18 mouse cellular contexts compared by ENCODE assay signal in genomic region chr12:62768930-62769329, GRCm38 (mm10).
DNase-seq lines count a peak whose midpoint lies in the region; ATAC-seq lines count a peak whose summit lies in the region.
"Had no signal": no experiment of that assay in that cellular context is flagged by ENCODE, and none has a peak within 500 bp of the region (broad histone marks: within the 10 kb centered on the region; RNA-seq: fewer than 3 reads in every experiment).

No protein-coding gene starts in this region.

- no peaks in the 10 kb centered on the region for H3K36me3 ChIP-seq in forebrain, embryonic 15.5 days
- H3K36me3 ChIP-seq in forebrain, embryonic 10.5 days (replicated peaks), result no peaks in the 10 kb centered on the region
- H3K36me3 ChIP-seq: G1E; lung, embryonic 15.5 days; neural tube, embryonic 15.5 days; stomach, embryonic 15.5 days had no signal

- H3K9me3 ChIP-seq in forebrain, embryonic 15.5 days, result no peaks in the 10 kb centered on the region
- H3K9me3 ChIP-seq in forebrain, embryonic 10.5 days, result no peaks in the 10 kb centered on the region
- H3K9me3 ChIP-seq: lung, embryonic 15.5 days; megakaryocyte, embryonic 14.5 days; neural tube, embryonic 15.5 days; stomach, embryonic 15.5 days had no signal

- ATAC-seq in forebrain, embryonic 15.5 days (replicated peaks), result peak; percentile 88

- no peak overlapping the region for H3K4me2 ChIP-seq in forebrain, embryonic 15.5 days (replicated peaks)
- H3K4me2 ChIP-seq: lung, embryonic 15.5 days; neural tube, embryonic 15.5 days; stomach, embryonic 15.5 days had no signal

- H3K4me1 ChIP-seq in forebrain, embryonic 15.5 days, result no peaks in the 10 kb centered on the region
- no peaks in the 10 kb centered on the region for H3K4me1 ChIP-seq in forebrain, embryonic 10.5 days
- H3K4me1 ChIP-seq: lung, embryonic 15.5 days; megakaryocyte, embryonic 14.5 days; neural tube, embryonic 15.5 days; stomach, embryonic 15.5 days had no signal

- no peaks in the 10 kb centered on the region for H3K27me3 ChIP-seq in forebrain, embryonic 15.5 days
- H3K27me3 ChIP-seq in forebrain, embryonic 10.5 days (ENCODE audit: poor library complexity, severe bottlenecking), result no peaks in the 10 kb centered on the region
- H3K27me3 ChIP-seq: lung, embryonic 15.5 days; megakaryocyte, embryonic 14.5 days; neural tube, embryonic 15.5 days; stomach, embryonic 15.5 days had no signal

- WGBS in forebrain, embryonic 15.5 days, result 62% methylated on average over 2 of the region's 2 CpGs
- 67% methylated on average over 2 of the region's 2 CpGs for WGBS in forebrain, embryonic 10.5 days

- no peak for DNase-seq in forebrain, embryonic 10.5 days (ENCODE audit: extremely low spot score, low spot score)
- peak; percentile 1 for DNase-seq in right cerebral cortex, adult 18-20 months
- DNase-seq in right cerebral cortex, postnatal 36 days (ENCODE audit: low spot score in 2 of 2), result no peak
- DNase-seq in layer of hippocampus, adult 9-11 months, result peak; percentile 81
- DNase-seq in spleen, postnatal 10 days (ENCODE audit: low spot score in 2 of 2), result no peak
- no peak for DNase-seq in urinary bladder, adult 18-20 months (ENCODE audit: low spot score in 2 of 2)
- DNase-seq: adrenal gland, postnatal 14 days; heart, adult 11 months; heart, postnatal 10 days; kidney, adult 9 months; liver; thymus, postnatal 14 days had no signal

- H3K4me3 ChIP-seq in forebrain, embryonic 15.5 days, result no peak overlapping the region
- H3K4me3 ChIP-seq in forebrain, embryonic 10.5 days, result no peak overlapping the region
- H3K4me3 ChIP-seq: lung, embryonic 15.5 days; megakaryocyte, embryonic 14.5 days; neural tube, embryonic 15.5 days; stomach, embryonic 15.5 days had no signal

- 0 out of 2 replicates have a peak overlapping the region, but pooled peaks have one; percentile 40 for H3K27ac ChIP-seq in forebrain, embryonic 15.5 days (replicated peaks)
- no peak overlapping the region for H3K27ac ChIP-seq in forebrain, embryonic 10.5 days
- H3K27ac ChIP-seq: lung, embryonic 15.5 days; neural tube, embryonic 15.5 days; stomach, embryonic 15.5 days had no signal

- H3K9ac ChIP-seq in forebrain, embryonic 15.5 days (replicated peaks), result no peak overlapping the region
- H3K9ac ChIP-seq: lung, embryonic 15.5 days; neural tube, embryonic 15.5 days; stomach, embryonic 15.5 days had no signal

Comparison
In these comparisons a context has a peak if more than half of its experiments do, and no peak if none do; other contexts are left out.
1. DNase-seq: peak in right cerebral cortex, adult 18-20 months (single experiment) and layer of hippocampus, adult 9-11 months (single experiment); none in forebrain, embryonic 10.5 days (single experiment), right cerebral cortex, postnatal 36 days (0 of 2), spleen, postnatal 10 days (0 of 2) and urinary bladder, adult 18-20 months (0 of 2).